Mouse (Mus musculus): ENCODE data around the gene Dip2c.
A peak's percentile ranks its signal among the peaks of the same experiment; 100 is the strongest.

Gene Dip2c

DNA sequence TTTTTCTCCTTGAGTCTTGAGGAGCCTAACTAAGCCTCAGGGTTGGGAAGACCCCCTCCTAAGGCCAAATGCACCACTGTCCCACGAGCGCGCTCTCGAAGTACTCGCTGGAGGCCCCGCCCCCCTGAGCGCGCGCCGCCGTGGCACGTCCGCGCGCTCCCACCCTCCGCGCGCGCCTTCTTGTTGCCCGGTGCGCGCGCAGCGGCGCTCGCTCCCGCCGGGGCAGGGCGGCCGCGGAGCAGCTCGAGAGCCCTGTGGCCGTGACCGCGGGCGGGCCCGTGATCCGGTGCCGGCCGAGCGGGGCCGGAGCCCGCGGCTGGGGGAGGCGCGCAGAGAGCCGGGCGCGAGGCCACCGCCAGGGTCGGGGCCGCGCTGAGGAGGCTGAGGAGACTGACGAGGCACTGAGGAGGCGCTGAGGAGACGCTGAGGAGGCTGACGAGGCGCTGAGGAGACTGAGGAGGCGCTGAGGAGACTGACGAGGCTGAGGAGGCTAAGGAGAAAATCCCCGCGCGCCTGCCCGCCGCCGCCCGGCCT, at the start of gene Dip2c:
Gene Dip2c (plus strand): TSS at position 207 of the 534 bp plus-strand sequence.
- DNase-seq (ENCODE audit: low read depth in 2 of 2, low spot score in 2 of 2) = peak; percentile 35 to 44

GRCm38 (mm10) chr13:9227078-9227477, 49.2 kb upstream of the Dip2c start:
- DNase-seq (ENCODE audit: low read depth in 2 of 2, low spot score in 2 of 2) = no peak

DNA sequence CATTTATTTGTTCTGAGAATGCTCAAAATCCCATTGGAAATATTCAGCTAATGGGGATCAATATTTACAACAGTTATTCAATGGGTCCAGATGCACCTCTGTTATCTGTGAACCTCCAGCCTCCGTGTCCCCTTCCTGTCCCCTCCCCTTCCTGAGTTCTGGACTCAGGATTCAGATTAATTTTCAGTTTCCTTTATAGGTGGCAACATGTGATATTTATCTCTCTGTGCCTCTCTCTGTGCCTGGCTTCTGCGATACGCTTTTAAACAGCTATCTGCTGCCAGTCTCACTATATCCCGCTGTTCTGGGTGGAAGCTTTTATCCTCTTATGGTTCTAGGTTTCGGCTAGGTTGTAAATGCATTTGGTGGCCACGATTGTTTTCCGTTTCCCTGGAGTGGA, 38.8 kb upstream of the Dip2c start:
- no peak for DNase-seq (ENCODE audit: low read depth in 2 of 2, low spot score in 2 of 2)

DNA sequence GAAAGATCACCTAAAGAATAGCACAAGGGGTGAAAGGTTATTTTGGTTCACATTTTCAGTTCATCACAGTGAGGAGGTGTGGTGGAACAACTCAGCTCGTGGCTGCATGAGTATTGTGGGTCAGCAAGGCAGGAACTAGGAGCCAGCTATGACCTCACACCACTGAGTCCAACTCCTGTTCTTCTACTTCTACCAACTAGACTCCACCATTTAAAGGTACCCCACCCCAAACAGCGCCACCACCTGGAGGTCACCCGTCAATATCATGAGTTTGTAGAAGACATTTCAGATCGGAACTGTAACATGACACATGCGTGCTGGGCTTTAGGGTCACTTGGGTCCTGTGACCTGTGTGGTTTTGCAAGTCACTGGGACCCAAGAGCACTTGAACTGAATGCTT, 37.2 kb upstream of the Dip2c start:
- DNase-seq (ENCODE audit: low read depth in 2 of 2, low spot score in 2 of 2) = no peak

GRCm38 (mm10) chr13:9239631-9240236, 36.6 kb upstream of the Dip2c start:
- no peak for DNase-seq (ENCODE audit: low read depth in 2 of 2, low spot score in 2 of 2)

- no peak for DNase-seq (ENCODE audit: low read depth in 2 of 2, low spot score in 2 of 2)
Observed at GRCm38 (mm10) chr13:9261748-9262147, 14.6 kb upstream of the Dip2c start.

DNA sequence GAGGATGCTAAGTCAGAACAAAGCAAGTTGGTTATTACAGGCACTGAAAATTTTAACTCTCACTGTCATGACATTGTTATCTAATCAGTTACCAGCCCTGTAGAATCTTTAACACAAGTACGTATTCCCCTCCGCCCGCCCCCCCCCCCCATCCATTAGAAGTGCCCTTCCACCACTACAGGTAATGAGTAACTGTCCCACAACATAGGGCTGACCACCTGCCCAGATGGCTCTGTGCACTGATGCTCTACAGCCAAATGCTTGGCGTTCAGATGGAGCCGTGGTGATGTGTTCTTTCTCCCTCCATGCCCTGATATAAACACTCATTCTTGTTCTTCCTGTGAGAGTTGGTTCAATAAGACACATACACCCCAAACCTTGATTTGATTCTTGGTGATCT, 10.8 kb upstream of the Dip2c start:
- no peak for DNase-seq (ENCODE audit: low read depth in 2 of 2, low spot score in 2 of 2)

DNA sequence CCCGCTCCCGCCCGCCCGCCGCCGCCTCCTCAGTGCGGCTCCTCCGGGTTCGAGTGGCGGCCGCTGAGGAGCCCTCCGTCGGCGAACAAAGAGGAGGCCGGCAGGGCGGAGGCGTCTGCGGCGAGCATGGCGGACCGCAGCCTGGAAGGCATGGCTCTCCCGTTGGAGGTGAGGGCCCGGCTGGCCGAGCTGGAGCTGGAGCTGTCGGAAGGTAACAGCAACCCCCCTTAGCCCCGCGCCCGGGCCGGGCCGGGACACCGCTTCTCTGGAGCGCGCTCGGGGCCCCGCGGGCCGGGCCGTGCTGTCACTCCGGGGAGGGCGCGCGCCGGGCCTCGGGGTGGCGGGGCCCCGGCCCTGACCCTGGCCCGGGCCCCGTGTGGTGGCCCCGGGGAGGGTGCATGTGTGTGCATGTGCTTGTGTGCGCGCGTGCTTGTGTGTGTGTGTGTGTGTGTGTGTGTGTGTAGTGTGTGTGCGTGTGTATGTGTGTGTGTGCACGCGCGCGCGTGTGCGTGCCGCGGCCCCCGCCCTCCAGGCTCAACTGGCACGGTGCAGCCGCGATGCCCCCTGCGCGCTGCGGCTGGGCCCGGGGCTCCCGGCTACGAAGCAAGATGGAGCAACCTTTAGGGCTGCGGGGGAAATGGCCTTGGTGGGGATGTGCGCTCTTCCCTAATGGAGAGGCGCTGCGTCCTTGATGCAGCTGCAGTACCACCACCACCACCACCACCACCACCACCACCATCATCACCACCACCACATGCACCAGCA, 710 bp downstream of the Dip2c start:
- peak; percentile 2 to 10 for DNase-seq (ENCODE audit: low read depth in 2 of 2, low spot score in 2 of 2)

- DNase-seq (ENCODE audit: low read depth in 2 of 2, low spot score in 2 of 2) = no peak
Observed at GRCm38 (mm10) chr13:9277621-9277960, 1.3 kb downstream of the Dip2c start.

GRCm38 (mm10) chr13:9278636-9279035, 2.3 kb downstream of the Dip2c start:
- DNase-seq (ENCODE audit: low read depth in 2 of 2, low spot score in 2 of 2) = no peak

DNA sequence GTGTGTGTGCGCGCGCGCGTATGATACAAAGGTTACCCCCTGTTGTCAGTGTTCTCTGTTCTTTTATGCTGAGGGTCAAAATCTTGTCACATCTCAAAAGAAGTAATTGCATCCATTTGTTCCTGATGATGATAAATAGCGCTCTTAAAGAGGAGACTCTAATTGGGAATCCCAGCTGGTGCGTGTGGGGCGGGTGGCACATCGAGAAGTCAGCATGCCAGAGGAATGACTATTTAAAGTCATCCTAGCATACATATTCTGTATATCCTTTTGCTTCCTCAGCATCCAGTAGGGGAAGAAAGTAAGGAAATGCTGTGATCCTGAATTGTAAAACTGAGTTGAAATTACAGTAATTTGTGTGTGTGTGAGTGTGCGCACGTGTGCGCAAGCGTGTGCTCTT, 6.7 kb downstream of the Dip2c start:
- DNase-seq (ENCODE audit: low read depth in 2 of 2, low spot score in 2 of 2) = no peak

- DNase-seq (ENCODE audit: low read depth in 2 of 2, low spot score in 2 of 2) = no peak
Observed at GRCm38 (mm10) chr13:9289916-9290315, 13.6 kb downstream of the Dip2c start.

DNA sequence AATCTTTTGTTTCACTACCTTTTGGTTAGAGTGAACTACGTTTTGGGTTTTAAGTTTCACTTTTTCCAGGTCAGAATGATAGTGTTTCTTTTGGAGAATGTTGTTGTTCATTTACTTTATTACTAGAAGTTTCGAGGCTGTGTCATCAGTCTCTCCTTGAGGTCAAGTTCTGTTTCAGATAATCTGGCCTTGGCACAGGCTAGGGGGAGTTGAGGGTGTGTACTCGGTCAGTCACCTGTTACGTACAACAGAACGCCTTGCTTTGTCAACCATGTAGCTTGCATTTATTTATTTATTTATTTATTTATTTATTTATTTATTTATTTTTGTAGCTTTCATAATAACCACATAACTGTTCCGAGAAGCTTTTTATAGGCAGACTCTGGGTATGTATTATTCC, 20.0 kb downstream of the Dip2c start:
- DNase-seq (ENCODE audit: low read depth in 2 of 2, low spot score in 2 of 2) = no peak

DNA sequence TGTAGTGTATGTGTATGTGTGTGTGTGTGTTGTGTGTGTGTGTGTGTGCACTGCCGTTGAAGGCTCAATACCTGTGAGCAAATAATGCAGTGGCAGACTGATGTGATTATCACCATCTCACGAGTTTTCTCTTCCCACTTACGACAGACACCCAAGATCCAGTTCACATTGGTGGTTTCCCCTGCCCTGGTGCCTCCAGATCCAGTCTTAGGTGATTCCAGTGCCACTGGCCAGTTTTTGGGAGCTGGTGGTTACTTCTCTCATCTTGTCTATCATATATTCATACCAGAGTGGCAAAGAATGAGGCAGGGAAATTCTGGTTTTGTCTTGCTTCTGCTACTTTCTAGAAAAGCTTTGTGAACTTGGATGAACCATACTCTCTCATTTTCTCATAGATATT, 20.9 kb downstream of the Dip2c start:
- DNase-seq (ENCODE audit: low read depth in 2 of 2, low spot score in 2 of 2) = no peak

DNA sequence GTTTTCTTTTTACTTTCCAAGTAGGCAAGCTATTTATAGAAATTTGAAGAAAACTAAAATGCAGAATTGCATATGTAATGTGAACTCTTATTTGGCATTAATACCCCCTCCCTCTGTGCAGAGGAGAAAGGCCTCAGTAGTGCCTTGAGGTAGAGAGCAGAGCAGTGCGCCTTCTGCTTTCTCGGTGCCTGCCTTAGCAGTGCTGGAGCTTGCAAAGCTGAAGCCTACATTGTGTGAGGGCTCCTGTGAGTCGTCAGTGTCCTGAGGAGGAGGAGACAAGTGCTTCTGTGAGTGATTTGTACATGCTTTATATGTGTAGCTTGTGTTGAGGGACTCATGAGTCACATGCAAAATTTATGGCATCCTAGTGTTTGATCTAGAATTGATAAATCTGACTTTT, 21.4 kb downstream of the Dip2c start:
- DNase-seq (ENCODE audit: low read depth in 2 of 2, low spot score in 2 of 2) = no peak

DNA sequence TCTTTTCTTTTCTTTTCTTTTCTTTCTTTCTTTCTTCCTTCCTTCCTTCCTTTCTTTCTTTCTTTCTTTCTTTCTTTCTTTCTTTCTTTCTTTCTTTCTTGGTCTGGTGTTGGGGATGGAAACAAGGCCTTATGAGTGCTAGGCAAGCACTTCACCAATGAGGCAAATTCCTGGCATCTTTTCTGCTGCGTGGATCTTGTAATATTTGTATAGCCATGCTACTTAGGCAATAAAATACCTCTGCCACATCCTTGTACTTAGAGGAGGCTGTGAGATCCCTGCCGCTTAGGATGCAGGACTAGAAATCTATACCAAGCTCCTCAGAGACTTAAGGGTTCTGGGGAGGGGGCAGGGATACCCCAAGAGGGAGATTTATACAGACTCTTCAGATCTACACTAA, 23.3 kb downstream of the Dip2c start:
- DNase-seq (ENCODE audit: low read depth in 2 of 2, low spot score in 2 of 2) = no peak

GRCm38 (mm10) chr13:9308863-9309262, 32.5 kb downstream of the Dip2c start:
- no peak for DNase-seq (ENCODE audit: low read depth in 2 of 2, low spot score in 2 of 2)

- DNase-seq (ENCODE audit: low read depth in 2 of 2, low spot score in 2 of 2) = no peak
Observed at GRCm38 (mm10) chr13:9310806-9311205, 34.5 kb downstream of the Dip2c start.

- no peak for DNase-seq (ENCODE audit: low read depth in 2 of 2, low spot score in 2 of 2)
Observed at GRCm38 (mm10) chr13:9312916-9313315, 36.6 kb downstream of the Dip2c start.

DNA sequence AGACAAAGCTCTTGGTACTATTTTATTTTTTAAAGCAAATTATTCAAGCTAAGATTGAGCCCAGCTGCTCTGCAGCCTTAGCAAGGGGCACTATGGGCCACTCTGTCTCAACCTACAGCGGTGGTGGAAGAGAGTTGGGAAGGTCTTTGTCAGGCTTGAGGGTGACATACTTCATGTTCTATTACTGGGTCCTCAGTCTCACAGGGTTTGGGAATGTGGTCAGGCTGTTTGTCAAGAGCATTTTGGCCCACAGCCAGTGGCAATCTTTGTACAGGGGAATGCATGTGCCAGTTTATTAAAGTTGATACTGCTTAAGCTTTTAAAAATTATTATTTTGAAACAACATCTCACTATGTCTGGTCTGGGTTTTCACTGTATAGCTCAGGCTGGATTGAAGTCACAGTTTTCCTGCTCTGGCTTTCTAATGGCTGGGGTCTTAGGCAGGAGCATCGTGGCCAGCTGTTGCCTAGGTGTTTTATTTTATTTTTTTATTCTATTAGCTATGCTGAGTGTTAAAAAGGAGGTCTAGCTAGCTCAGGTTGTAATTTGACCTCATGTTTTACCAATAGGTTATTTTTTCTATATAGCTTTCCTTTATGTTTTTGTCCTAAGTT, 37.9 kb downstream of the Dip2c start:
- no peak for DNase-seq (ENCODE audit: low read depth in 2 of 2, low spot score in 2 of 2)

DNA sequence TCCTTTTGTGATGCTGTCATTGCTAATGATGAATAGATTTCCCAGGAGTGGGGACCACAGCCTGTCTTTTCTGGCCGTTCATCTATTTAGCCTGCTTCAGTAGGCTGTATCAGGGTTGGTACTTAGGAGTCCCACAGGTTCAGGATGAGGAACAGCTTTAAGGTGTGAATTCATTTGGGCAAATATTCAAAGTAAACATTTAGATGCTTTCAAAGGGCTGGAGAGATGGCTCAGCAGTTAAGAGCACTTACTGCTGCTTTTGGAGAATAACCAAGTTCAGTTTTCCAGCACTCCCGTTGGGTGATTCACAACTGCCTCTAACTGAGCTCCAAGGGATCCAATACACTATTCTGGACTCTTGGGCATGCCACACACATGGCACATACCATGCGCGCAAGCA, 38.4 kb downstream of the Dip2c start:
- no peak for DNase-seq (ENCODE audit: low read depth in 2 of 2, low spot score in 2 of 2)

DNA sequence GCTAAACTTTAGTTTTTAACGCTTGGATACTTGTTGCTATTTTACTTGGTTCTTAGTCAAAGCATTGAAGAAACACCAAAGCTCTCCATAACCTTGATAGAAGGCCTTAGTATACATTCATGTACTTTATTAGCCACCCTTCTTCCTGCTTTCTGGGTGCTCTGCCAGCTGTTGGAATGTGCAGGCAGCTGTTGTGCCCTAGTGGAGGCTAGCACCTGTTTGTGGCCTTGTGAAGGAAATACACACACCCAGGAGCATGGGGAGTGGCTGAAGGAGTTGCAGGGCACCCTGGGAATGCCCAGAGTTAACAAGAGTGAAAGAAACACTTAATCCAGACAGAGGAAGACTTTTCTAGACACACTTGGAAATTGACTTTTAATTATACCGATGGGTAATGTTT, 43.4 kb downstream of the Dip2c start:
- no peak for DNase-seq (ENCODE audit: low read depth in 2 of 2, low spot score in 2 of 2)
